ENCODE assay signal across 23 mouse cellular contexts in the genomic region with DNA sequence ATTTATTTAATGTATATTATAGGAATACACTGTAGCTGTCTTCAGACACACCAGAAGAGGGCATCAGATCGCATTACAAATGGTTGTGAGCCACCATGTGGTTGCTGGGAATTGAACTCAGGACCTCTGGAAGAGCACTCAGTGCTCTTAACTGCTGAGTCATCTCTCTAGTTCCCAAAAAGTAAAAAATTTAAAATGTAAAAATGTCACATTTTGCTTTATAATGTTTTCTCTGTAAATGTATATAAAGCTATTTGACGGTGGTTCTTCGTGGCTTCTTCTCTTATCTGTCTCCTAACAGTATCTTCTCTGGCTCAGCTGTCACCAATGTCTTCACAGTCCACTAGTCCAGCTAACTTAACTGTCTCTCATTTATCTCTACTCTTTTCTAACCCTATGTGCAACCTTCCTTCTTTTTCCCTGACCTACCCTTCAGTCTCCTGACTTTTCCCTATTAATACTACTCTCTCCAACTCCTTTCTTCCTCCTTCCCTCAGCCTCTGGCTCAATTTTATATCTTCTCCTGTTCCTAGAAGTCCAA. TPM values are rescaled to one million over a fixed set of nuclear protein-coding genes. Genes with fewer than 3 reads are reported as not detected.
DNase-seq lines count a peak whose midpoint lies in the region; ATAC-seq and TF ChIP-seq lines count a peak whose summit lies in the region.
"Had no signal": no experiment of that assay in that cellular context is flagged by ENCODE, and none has a peak within 500 bp of the region (broad histone marks: within the 10 kb centered on the region; RNA-seq: fewer than 3 reads in every experiment).

No protein-coding gene starts in this region.

- H3K9me3 ChIP-seq in G1E (replicated peaks) (no peaks in the 10 kb centered on the region), MEL (replicated peaks; ENCODE audit: insufficient read depth, low read length) (no peaks in the 10 kb centered on the region)
- H3K9me3 ChIP-seq in liver, embryonic 13.5 days (replicated peaks), result no peaks in the 10 kb centered on the region
- H3K9me3 ChIP-seq in liver, postnatal 0 days (ENCODE audit: low read length), result no peaks in the 10 kb centered on the region
- H3K9me3 ChIP-seq: embryonic facial prominence, embryonic 13.5 days; forebrain, embryonic 10.5 days; heart, embryonic 15.5 days; hindbrain, embryonic 13.5 days had no signal

- TF ChIP-seq EP300 in MEL (IDR thresholded peaks at IDR 0.05; ENCODE audit: low read depth in 1 of 2, low read length in 2 of 2), result peak; percentile 89 to 96
- 0 out of 2 replicates have a peak, but pooled peaks have one; percentile 22 for TF ChIP-seq EP300 in liver, postnatal 0 days (IDR thresholded peaks at IDR 0.05; ENCODE audit: low read depth)

- no peaks in the 10 kb centered on the region for H3K79me2 ChIP-seq in MEL (ENCODE audit: control insufficient read depth, insufficient read depth, low read length, poor library complexity)

- TF ChIP-seq RAD21 in MEL (IDR thresholded peaks at IDR 0.05; ENCODE audit: low read depth, low read length), result no peak

- ATAC-seq in G1E (ENCODE audit: extremely low read depth, insufficient number of reproducible peaks, low FRiP score, poor library complexity, severe bottlenecking), result peak; percentile 80
- ATAC-seq in liver, embryonic 13.5 days (ENCODE audit: low read depth), result peak; percentile 58; the same call in 1 of the 2 replicates
- no peak for ATAC-seq in liver, postnatal 0 days
- ATAC-seq: activated CD4-positive, CD25-positive, alpha-beta regulatory T cell, adult 4 months; forebrain, embryonic 14.5 days; hindbrain, postnatal 0 days; Patski had no signal

- H3K27ac ChIP-seq in MEL (ENCODE audit: control insufficient read depth, low read depth, low read length), result peak overlapping the region; percentile 96
- H3K27ac ChIP-seq in liver, embryonic 13.5 days, result peak overlapping the region; percentile 2; the same call in 1 of the 2 replicates
- H3K27ac ChIP-seq in liver, postnatal 0 days (ENCODE audit: low read depth), result no peak overlapping the region
- H3K27ac ChIP-seq in left cerebral cortex, adult 2 months, result no peak overlapping the region
- H3K27ac ChIP-seq: embryonic facial prominence, embryonic 13.5 days; forebrain, embryonic 10.5 days; heart, adult 2 months; heart, embryonic 15.5 days; hindbrain, embryonic 13.5 days; hindbrain, postnatal 0 days had no signal

- H3K9ac ChIP-seq in MEL (ENCODE audit: control insufficient read depth, low read depth, low read length, poor library complexity, severe bottlenecking), result peak overlapping the region; percentile 35; the same call in 1 of the 2 replicates
- no peak overlapping the region for H3K9ac ChIP-seq in liver, embryonic 13.5 days
- H3K9ac ChIP-seq in liver, postnatal 0 days (replicated peaks), result no peak overlapping the region
- H3K9ac ChIP-seq: embryonic facial prominence, embryonic 13.5 days; heart, embryonic 15.5 days; hindbrain, embryonic 13.5 days had no signal

- intact Hi-C loops in left cerebral cortex, adult 2 months (cut with DNase I), result no loop called here

- DNase-seq in G1E (ENCODE audit: low spot score) (peak; percentile 12), MEL (ENCODE audit: low read depth, low spot score) (peak; percentile 72)
- no peak for DNase-seq in liver, embryonic 13.5 days
- DNase-seq in liver, postnatal 0 days, result no peak
- DNase-seq in left cerebral cortex, adult 2 months (ENCODE audit: extremely low spot score in 1 of 2, low spot score in 2 of 2), result no peak
- no peak for DNase-seq in frontal cortex, postnatal 14 days (ENCODE audit: low spot score in 2 of 2)
- DNase-seq in spleen, adult 12 weeks (ENCODE audit: low spot score), result no peak
- DNase-seq: adrenal gland, postnatal 14 days; cerebellum, adult 11-12 months; cerebellum, adult 9-10 months; cerebellum, postnatal 36 days; gastrocnemius, postnatal 14 days; heart, adult 2 months; heart, postnatal 14 days had no signal

- H3K4me1 ChIP-seq in G1E (ENCODE audit: insufficient read depth, low read depth, low read length) (peaks cover 26% of the 10 kb centered on the region), MEL (ENCODE audit: control insufficient read depth in 1 of 2, insufficient read depth in 2 of 2, low read length in 2 of 2) (peaks cover 14 to 20% of the 10 kb centered on the region in 2 experiments)
- H3K4me1 ChIP-seq in liver, embryonic 13.5 days (replicated peaks), result peaks cover 8% of the 10 kb centered on the region
- H3K4me1 ChIP-seq in liver, postnatal 0 days (ENCODE audit: insufficient read depth), result no peaks in the 10 kb centered on the region
- H3K4me1 ChIP-seq: embryonic facial prominence, embryonic 13.5 days; forebrain, embryonic 10.5 days; heart, embryonic 15.5 days; hindbrain, embryonic 13.5 days had no signal

- peaks cover 81% of the 10 kb centered on the region for H3K36me3 ChIP-seq in G1E (replicated peaks)
- H3K36me3 ChIP-seq in MEL (ENCODE audit: control insufficient read depth in 1 of 2, insufficient read depth in 2 of 2, low read length in 2 of 2), result peaks cover 27 to 32% of the 10 kb centered on the region in 2 experiments
- H3K36me3 ChIP-seq in liver, embryonic 13.5 days, result peaks cover 91% of the 10 kb centered on the region
- H3K36me3 ChIP-seq in liver, postnatal 0 days (replicated peaks; ENCODE audit: insufficient read depth, low read length), result peaks cover 77% of the 10 kb centered on the region

- no peak for TF ChIP-seq POLR2A in MEL (IDR thresholded peaks at IDR 0.05; ENCODE audit: control insufficient read depth in 1 of 2, insufficient read depth in 1 of 2, low read depth in 1 of 2, low read length in 2 of 2, poor library complexity in 1 of 2)

- no peak overlapping the region for H3K4me3 ChIP-seq in G1E (ENCODE audit: low read depth, low read length)
- H3K4me3 ChIP-seq in MEL (ENCODE audit: control insufficient read depth in 1 of 2, insufficient read depth in 1 of 2, low read depth in 2 of 2, low read length in 2 of 2), result no peak overlapping the region
- no peak overlapping the region for H3K4me3 ChIP-seq in liver, embryonic 13.5 days (replicated peaks)
- H3K4me3 ChIP-seq in liver, postnatal 0 days (ENCODE audit: low read depth, low read length), result no peak overlapping the region
- no peak overlapping the region for H3K4me3 ChIP-seq in left cerebral cortex, adult 2 months
- H3K4me3 ChIP-seq: embryonic facial prominence, embryonic 13.5 days; forebrain, embryonic 10.5 days; heart, adult 2 months; heart, embryonic 15.5 days; hindbrain, embryonic 13.5 days had no signal

- WGBS in liver, embryonic 13.5 days (ENCODE audit: insufficient replicate concordance), result 44% methylated on average over 3 of the region's 3 CpGs
- 67% methylated on average over 3 of the region's 3 CpGs for WGBS in liver, postnatal 0 days (ENCODE audit: insufficient replicate concordance)

- no peak overlapping the region for H3K4me2 ChIP-seq in liver, embryonic 13.5 days
- H3K4me2 ChIP-seq in liver, postnatal 0 days (ENCODE audit: low read depth, low read length), result no peak overlapping the region
- H3K4me2 ChIP-seq: embryonic facial prominence, embryonic 13.5 days; heart, embryonic 11.5 days; heart, embryonic 15.5 days; hindbrain, embryonic 13.5 days had no signal

- no peak for TF ChIP-seq CTCF in G1E (IDR thresholded peaks at IDR 0.05; ENCODE audit: low read depth, low read length)
- no peak for TF ChIP-seq CTCF in MEL (IDR thresholded peaks at IDR 0.05 in 2 of 3, conservative IDR thresholded peaks at IDR 0.05 in 1 of 3; ENCODE audit: control insufficient read depth in 1 of 3, insufficient read depth in 1 of 3, low read depth in 2 of 3, low read length in 3 of 3, poor library complexity in 1 of 3, severe bottlenecking in 1 of 3)
- TF ChIP-seq CTCF in liver, postnatal 0 days (IDR thresholded peaks at IDR 0.05; ENCODE audit: low read depth), result no peak
- TF ChIP-seq CTCF in left cerebral cortex, adult 2 months (IDR thresholded peaks at IDR 0.05), result no peak

- no peaks in the 10 kb centered on the region for H3K27me3 ChIP-seq in G1E (ENCODE audit: insufficient read depth, low read length)
- no peaks in the 10 kb centered on the region for H3K27me3 ChIP-seq in MEL (ENCODE audit: control insufficient read depth in 1 of 2, insufficient read depth in 2 of 2, low read length in 2 of 2)
- no peaks in the 10 kb centered on the region for H3K27me3 ChIP-seq in liver, embryonic 13.5 days
- no peaks in the 10 kb centered on the region for H3K27me3 ChIP-seq in liver, postnatal 0 days (ENCODE audit: insufficient read depth, low read length)
- H3K27me3 ChIP-seq: embryonic facial prominence, embryonic 13.5 days; heart, embryonic 15.5 days; hindbrain, embryonic 13.5 days; Patski had no signal

TF ChIP-seq in MEL, 35 proteins besides CTCF, POLR2A, EP300 and RAD21 (continues in another document):
- TF ChIP-seq MAX (IDR thresholded peaks at IDR 0.05; ENCODE audit: low read length) (0 out of 2 replicates have a peak, but pooled peaks have one; percentile 21), MYB (IDR thresholded peaks at IDR 0.05; ENCODE audit: low read depth, low read length) (peak; percentile 72; the same call in 1 of the 2 replicates), ZNF384 (IDR thresholded peaks at IDR 0.05; ENCODE audit: low read depth, low read length) (peak; percentile 48), USF2 (IDR thresholded peaks at IDR 0.05; ENCODE audit: borderline replicate concordance in 1 of 2, insufficient read depth in 1 of 2, low read depth in 1 of 2, low read length in 2 of 2) (no peak), UBTF (IDR thresholded peaks at IDR 0.05; ENCODE audit: borderline replicate concordance, insufficient read depth, low read depth, low read length) (no peak), POLR2AphosphoS2 (IDR thresholded peaks at IDR 0.05; ENCODE audit: low read length) (no peak), GATA1 (IDR thresholded peaks at IDR 0.05; ENCODE audit: low read depth, low read length) (peak; percentile 94), JUND (IDR thresholded peaks at IDR 0.05; ENCODE audit: low read depth, low read length) (no peak), MEF2A (IDR thresholded peaks at IDR 0.05; ENCODE audit: extremely low read depth, insufficient replicate concordance, low read depth, low read length, poor library complexity, severe bottlenecking) (no peak), MYC (IDR thresholded peaks at IDR 0.05; ENCODE audit: low read depth, low read length) (0 out of 2 replicates have a peak, but pooled peaks have one; percentile 42), SMC3 (IDR thresholded peaks at IDR 0.05; ENCODE audit: low read depth, low read length) (0 out of 2 replicates have a peak, but pooled peaks have one; percentile 4)

RNA-seq across cellular contexts. Expression of a gene that starts 36.1 kb away (rescaled TPM):
- total RNA-seq in G1E (2014; fragmentation: Nextera tagmentation), result 87.4 and 89.5 TPM in 2 replicates
- total RNA-seq in G1E (2017), result 41.9 and 54.9 TPM in 2 replicates
- polyA plus RNA-seq in G1E (2012), result 35.3 and 35.5 TPM in 2 replicates
- 16.4 and 17.1 TPM in 2 replicates for total RNA-seq in MEL (2012; rRNA removed)
- polyA plus RNA-seq in MEL (2012; ENCODE audit: insufficient read depth in 1 of 2, insufficient read length in 2 of 2, low read depth in 1 of 2, low replicate concordance in 2 of 2, missing spikeins in 1 of 2), result 100 to 1,000 TPM in 1 of 2 experiments, 10 to 100 TPM in 1; 30.8 to 123 TPM
- polyA plus RNA-seq in liver, embryonic 13.5 days (2015; fragmentation: Nextera tagmentation; extraction: Ambion mirVana), result 14.4 and 19.8 TPM in 2 replicates
- polyA plus RNA-seq in liver, postnatal 0 days (2015; fragmentation: Nextera tagmentation; extraction: Ambion mirVana), result 8.4 and 10.5 TPM in 2 replicates
- 10 to 100 TPM; 40.7 to 47.8 TPM for total RNA-seq in left cerebral cortex, adult 2 months (2021)

Comparison
In these comparisons a context has a peak if more than half of its experiments do, and no peak if none do; other contexts are left out.
1. H3K27ac ChIP-seq: peak in MEL (single experiment) and liver, embryonic 13.5 days (single experiment); none in liver, postnatal 0 days (single experiment) and left cerebral cortex, adult 2 months (single experiment).
2. DNase-seq: peak in G1E (single experiment) and MEL (single experiment); none in liver, embryonic 13.5 days (single experiment), liver, postnatal 0 days (single experiment), left cerebral cortex, adult 2 months (0 of 2), frontal cortex, postnatal 14 days (0 of 2) and spleen, adult 12 weeks (single experiment).